Mouse (Mus musculus) T-helper 17 cell (primary cell): ENCODE results near the gene Gm9507.
"Not testable (repeated sequence)": the region's sequence is repeated elsewhere in the genome, so short reads cannot be mapped to it uniquely, and the experiment has no call there.

ENCODE experiments used
- in situ Hi-C, 2 experiments: fragments of 300-600 bp; cut with MboI, MseI; formaldehyde crosslinking; loops; 1 replicate in 1 of 2; 2 replicates in 1 of 2; pipeline ENCODE4 v1.15.1; 2025; ENCODE audit warnings: high pct_unique_total_duplicates in 2 of 2

Gm9507 gene

GRCm38 (mm10) chr10:77811743-77812142, at the start of gene Gm9507:
Gene Gm9507 (minus strand): TSS chr10:77811843.
- in situ Hi-C loops = no loop called here

DNA sequence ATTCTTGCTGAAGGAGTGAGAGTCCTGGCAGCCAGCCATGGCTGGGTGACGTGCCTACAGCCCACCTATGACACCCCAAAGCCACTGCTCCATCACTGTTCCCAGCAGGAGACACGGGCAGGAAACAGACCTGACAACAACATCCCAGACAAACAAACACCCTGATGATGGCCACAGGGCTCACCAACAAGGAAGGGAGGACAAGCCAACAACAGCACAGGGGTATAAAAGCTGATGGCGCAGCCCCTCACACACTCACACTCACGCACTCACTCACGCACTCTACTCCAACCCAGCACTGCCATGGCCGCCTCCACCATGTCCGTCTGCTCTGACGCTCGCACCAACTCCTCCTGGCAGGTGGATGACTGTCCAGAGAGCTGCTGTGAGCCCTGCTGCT, 40.9 kb upstream of the Gm9507 start, which contains the start of gene Gm10318:
Gene Gm10318, plus strand, starts transcription at position 301 of the 400 bp plus-strand sequence.
- in situ Hi-C loops = no loop called here

- in situ Hi-C loops = loop anchor here in 1 of 2 experiments (25.0 kb wide), 1 partner anchor 1065 kb away; the partner anchor contains the start of gene Olfr1354
These were observed 35.9 kb upstream of the Gm9507 start for GRCm38 (mm10) chr10:77847538-77847937.

DNA sequence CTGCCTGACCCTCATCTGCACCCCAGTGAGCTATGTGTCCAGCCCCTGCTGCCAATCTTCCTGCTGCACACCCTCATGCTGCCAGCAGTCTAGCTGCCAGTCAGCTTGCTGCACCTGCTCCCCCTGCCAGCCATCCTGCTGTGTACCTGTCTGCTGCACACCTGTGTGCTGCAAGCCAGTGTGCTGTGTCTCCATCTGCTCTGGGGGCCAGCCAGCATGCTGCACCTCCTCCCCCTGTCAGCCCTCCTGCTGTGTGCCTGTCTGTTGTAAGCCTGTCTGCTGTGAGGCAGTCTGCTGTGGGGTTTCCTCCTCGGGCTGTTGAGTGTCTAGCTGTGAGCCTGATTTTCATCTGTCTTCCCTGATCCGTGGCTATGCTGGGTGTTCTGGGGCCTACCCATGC, 35.3 kb upstream of the Gm9507 start:
- in situ Hi-C loops = loop anchor here in 1 of 2 experiments (25.0 kb wide), 1 partner anchor 1065 kb away; the partner anchor contains the start of gene Olfr1354

DNA sequence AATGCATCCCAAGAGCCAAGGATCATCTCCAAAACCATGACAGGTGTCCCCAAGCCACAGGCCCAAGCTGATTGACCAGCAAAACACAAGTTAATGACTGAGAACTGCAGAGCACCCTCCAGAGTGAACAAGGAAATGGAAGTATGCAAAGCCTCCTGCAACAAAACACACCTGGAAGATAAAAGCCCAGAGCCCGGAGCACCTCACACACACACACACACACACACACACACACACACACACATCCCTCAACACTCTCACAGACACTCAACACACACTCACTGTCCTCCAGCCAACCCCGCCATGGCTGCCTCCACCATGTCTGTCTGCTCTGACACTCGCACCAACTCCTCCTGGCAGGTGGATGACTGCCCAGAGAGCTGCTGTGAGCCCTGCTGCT, 34.9 kb upstream of the Gm9507 start, which contains the start of gene Gm36176:
Gene Gm36176, plus strand, starts transcription at position 301 of the 400 bp plus-strand sequence.
- in situ Hi-C loops = loop anchor here in 1 of 2 experiments (25.0 kb wide), 1 partner anchor 1066 kb away; the partner anchor contains the start of gene Olfr1354

- in situ Hi-C loops = loop anchor here in 1 of 2 experiments (25.0 kb wide), 1 partner anchor 1073 kb away; the partner anchor contains the start of gene Olfr1354
These were observed 27.4 kb upstream of the Gm9507 start for GRCm38 (mm10) chr10:77839006-77839405.

GRCm38 (mm10) chr10:77835647-77836046, 24.0 kb upstream of the Gm9507 start, which contains the start of gene Krtap10-10:
Gene Krtap10-10 (plus strand): TSS chr10:77835947.
- in situ Hi-C loops = loop anchor here in 1 of 2 experiments (25.0 kb wide), 1 partner anchor 1077 kb away; the partner anchor contains the start of gene Olfr1354

GRCm38 (mm10) chr10:77826951-77827350, 15.3 kb upstream of the Gm9507 start, which contains the start of gene Krtap10-4:
Gene Krtap10-4 (minus strand): TSS chr10:77827095.
- in situ Hi-C loops = loop anchor here in 1 of 2 experiments (25.0 kb wide), 1 partner anchor 1085 kb away; the partner anchor contains the start of gene Olfr1354

GRCm38 (mm10) chr10:77819203-77819602, 7.6 kb upstream of the Gm9507 start:
- in situ Hi-C loops = no loop called here

DNA sequence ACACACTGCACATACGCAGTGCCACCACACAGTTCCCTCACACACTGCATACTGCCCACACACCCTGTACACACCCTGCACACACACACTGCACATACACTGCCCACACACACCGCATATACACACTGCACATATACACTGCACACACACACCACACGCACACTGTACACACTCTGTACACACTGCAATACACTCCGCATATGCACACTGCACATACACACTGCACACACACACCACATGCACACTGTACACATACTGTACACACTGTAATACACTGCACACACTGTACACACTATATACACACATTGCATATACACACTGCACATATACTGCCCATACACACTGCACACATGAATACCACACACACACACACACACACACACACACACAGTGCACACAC, 6.9 kb upstream of the Gm9507 start:
- in situ Hi-C loops = no loop called here

- in situ Hi-C loops = no loop called here
These were observed 3.9 kb upstream of the Gm9507 start for GRCm38 (mm10) chr10:77815514-77815913.

DNA sequence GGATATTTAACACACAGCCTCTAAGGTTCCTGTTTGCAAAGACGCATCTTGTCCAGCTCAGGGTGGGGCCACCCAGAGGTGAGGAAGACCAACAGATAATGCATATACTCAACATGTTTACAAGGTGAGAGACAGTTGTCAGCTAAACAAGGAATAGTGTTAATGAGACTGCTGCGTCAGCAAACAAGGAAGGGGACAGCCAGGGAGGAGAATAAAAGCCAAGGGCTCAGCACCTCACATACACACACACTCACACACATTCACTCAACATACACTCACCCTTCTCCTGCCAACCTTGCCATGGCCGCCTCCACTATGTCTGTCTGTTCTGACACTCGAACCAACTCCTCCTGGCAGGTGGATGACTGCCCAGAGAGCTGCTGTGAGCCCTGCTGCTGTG, 2.7 kb upstream of the Gm9507 start, which contains the start of gene Gm2696:
Gene Gm2696, plus strand, starts transcription at position 301 of the 400 bp plus-strand sequence.
- in situ Hi-C loops = no loop called here

GRCm38 (mm10) chr10:77804095-77804494, 7.5 kb downstream of the Gm9507 start:
- in situ Hi-C loops = no loop called here

DNA sequence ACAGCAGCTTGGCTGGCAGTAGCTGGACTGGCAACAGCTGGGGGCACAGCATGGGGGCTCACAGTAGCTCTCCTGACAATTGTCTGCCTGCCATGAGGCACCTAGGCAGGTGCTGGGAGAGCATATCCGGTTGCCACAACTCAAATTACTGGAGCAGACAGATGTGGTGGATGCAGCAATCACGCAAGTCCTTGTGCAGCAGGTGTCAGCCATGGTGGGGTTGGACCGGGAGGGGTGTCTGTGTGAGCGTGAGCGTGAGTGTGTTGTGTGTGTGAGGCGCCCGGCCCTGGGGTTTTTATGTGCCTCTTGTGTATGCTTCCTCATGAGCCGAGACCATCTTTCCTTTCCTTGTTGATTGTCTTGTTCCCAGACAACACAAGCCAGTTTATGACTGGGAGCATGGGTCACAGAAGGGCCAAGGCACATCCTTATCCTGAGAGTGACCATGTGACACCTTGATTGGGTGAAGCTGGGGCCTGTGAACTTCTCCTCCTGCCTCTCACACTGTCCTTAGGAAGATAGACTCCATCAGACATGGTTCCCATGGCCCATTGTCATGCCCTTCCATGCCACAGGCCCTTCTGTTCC, 12.6 kb downstream of the Gm9507 start, which contains the start of gene Gm19668:
Gene Gm19668, minus strand, starts transcription at position 213 of the 588 bp plus-strand sequence.
- in situ Hi-C loops = no loop called here

GRCm38 (mm10) chr10:77798164-77798920, 13.3 kb downstream of the Gm9507 start:
- in situ Hi-C loops = not testable (repeated sequence)

DNA sequence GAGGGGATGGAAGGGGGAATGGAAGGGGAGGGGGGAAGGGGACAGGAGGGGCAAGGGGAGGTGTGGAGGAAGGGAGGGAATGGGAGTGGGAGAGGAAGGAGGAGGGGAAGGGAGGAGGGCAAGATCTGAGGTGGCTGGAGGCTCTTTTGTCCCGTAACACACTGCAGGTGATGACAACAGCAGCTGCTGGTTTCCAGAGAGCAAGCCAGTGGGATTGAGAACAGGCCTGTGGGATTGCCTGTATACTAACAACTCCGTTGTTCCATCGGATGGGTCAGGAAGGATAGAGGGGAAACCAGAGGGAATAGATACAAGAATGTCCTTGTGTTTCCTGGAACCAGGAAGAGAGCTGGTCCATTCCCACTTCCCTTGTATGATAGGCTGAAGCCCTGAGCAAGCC, 14.0 kb downstream of the Gm9507 start:
- in situ Hi-C loops = no loop called here

- in situ Hi-C loops = no loop called here
These were observed 16.7 kb downstream of the Gm9507 start, which contains the start of gene Gm9639 for GRCm38 (mm10) chr10:77794976-77795375. Gene Gm9639 (minus strand): TSS chr10:77795076.

DNA sequence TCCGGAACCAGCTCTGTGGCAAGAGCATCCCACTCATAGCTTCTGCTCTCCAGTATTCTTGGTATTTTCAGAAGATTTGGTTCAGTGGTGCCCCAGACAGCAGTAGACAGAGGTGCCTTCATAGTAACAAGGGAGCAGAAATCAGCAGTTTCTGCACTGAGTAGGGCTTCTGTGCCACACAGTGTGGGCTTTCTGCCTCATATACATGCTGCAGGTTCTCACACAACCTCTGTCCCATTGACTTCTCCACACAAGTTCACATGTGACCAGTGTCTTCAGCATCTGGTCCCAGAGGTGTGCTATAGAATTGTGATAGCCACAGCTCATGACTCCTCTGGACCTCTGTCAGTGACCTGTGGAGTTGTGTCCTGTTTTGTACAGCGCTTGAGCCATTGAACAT, 23.0 kb downstream of the Gm9507 start:
- in situ Hi-C loops = no loop called here

GRCm38 (mm10) chr10:77787876-77788275, 23.8 kb downstream of the Gm9507 start, which contains the start of gene Gm7137:
Gene Gm7137 (minus strand): TSS chr10:77788200.
- in situ Hi-C loops = not testable (repeated sequence)

DNA sequence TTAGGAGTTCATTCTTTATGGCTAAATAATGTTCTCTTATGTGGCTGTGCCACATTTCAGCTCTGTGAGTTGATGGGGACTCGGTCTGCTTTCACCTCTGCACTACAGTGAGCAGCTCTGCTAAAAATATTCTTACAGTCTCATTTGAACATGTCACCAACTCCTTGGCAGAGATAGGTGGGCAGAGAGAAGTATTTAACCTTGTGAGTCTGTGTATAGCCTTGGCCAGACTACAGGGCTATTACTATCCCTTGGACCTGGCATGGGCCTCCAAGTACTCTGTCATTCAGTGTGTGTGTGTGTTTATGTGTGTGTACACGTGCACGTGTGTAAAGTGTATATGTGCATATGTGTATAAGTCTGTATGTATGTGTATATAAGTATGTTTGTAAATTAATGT, 28.2 kb downstream of the Gm9507 start:
- in situ Hi-C loops = not testable (repeated sequence)

- in situ Hi-C loops = not testable (repeated sequence)
These were observed 29.2 kb downstream of the Gm9507 start, which contains the start of gene Gm3250 for GRCm38 (mm10) chr10:77782442-77782841. Gene Gm3250 (minus strand): TSS chr10:77782542.

- in situ Hi-C loops = not testable (repeated sequence)
These were observed 34.8 kb downstream of the Gm9507 start, which contains the start of gene Gm7138 for GRCm38 (mm10) chr10:77776844-77777243. Gene Gm7138 (minus strand): TSS chr10:77776944.
